Mouse (Mus musculus): ENCODE results near the gene Eps8l2. TPM values are rescaled to one million over a fixed set of nuclear protein-coding genes. Genes with fewer than 3 reads are reported as not detected.
A peak's percentile ranks its signal among the peaks of the same experiment; 100 is the strongest.

The Eps8l2 gene
- 22.2 and 25.4 TPM in 2 replicates for polyA plus RNA-seq (2015; fragmentation: Nextera tagmentation; extraction: Ambion mirVana)

DNA sequence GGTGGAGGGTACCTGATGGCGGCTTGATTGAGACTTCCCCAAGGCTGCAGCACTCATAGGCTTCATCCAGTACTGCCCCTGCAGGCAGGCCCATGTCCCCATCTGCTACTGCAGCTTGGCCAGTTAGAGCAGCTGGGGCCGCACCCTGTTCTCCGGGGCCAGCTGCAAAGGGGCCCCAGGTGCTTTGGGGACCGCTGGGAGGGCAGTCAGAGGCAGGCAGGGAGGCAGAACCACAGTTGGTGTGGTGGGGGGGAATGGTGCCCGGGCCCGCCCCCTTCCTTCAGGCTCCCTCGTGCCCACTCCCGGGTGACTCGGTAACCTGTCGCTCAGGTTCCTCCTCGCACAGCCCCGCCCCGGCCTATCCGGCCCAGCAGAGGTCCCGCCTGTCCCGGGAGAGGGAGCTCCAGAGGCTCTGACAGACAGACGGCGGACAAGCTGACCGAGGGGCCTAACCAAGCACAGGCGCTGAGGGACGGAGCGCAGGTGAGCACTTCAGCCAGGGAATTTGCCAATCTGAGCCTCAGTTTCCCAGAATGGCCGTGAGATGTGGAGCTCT lies at the start of gene Eps8l2:
TSS of gene Eps8l2 (plus strand) at position 305 of the 556 bp plus-strand sequence.
- Histone ChIP-seq H3K36me3 (replicated peaks; ENCODE audit: insufficient read depth, low read length) (peaks cover 7% of the 10 kb centered on the region), H3K4me2 (ENCODE audit: low read depth, low read length) (peak within 1 kb of the TSS; percentile 73), H3K27ac (ENCODE audit: low read depth) (peak within 1 kb of the TSS; percentile 92), H3K27me3 (ENCODE audit: insufficient read depth, low read length) (no peaks in the 10 kb centered on the region), H3K9ac (replicated peaks) (peak within 1 kb of the TSS; percentile 67), H3K4me1 (ENCODE audit: insufficient read depth) (peaks cover 29% of the 10 kb centered on the region), H3K4me3 (ENCODE audit: low read depth, low read length) (peak within 1 kb of the TSS; percentile 51), H3K9me3 (ENCODE audit: low read length) (no peaks in the 10 kb centered on the region)
- no peak for TF ChIP-seq EP300 (IDR thresholded peaks at IDR 0.05; ENCODE audit: low read depth)
- peak; percentile 56; the same call in 1 of the 2 replicates for TF ChIP-seq CTCF (IDR thresholded peaks at IDR 0.05; ENCODE audit: low read depth)
- ATAC-seq (peak; percentile 69), DNase-seq (peak; percentile 85)
- WGBS (ENCODE audit: insufficient replicate concordance) = 5% methylated on average over 21 of the region's 23 CpGs

DNA sequence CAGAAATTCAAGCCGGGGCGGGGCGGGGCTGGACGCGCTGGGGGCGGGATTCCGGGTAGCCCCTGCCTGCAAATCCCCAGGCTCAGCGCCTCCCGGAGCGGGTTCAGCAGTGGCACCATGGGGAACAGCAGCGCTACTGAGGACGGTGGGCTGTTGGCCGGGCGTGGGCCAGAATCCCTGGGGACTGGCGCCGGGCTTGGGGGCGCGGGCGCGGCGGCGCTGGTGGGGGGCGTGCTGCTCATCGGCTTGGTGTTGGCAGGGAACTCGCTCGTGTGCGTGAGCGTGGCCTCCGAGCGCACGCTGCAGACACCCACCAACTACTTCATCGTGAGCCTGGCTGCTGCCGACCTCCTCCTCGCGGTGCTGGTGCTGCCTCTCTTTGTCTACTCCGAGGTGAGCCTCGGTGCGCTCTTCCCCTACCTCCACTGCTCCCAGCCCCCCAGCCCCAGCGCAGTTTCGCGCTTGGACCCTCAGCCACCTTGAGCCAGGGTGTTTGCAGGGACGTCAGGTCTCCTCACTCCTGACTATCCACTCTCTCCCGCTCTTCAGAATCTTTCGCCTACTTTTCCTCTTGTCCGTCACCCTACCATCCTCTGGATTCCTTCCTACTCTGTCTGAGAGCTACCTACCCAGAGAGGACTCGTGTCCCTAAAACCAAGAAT lies 46.6 kb upstream of the Eps8l2 start, which contains the start of gene Drd4:
TSS of gene Drd4 (plus strand) at position 86 of the 662 bp plus-strand sequence.
- Histone ChIP-seq H3K9me3 (ENCODE audit: low read length) (no peaks in the 10 kb centered on the region), H3K4me1 (ENCODE audit: insufficient read depth) (peaks cover 16% of the 10 kb centered on the region), H3K36me3 (replicated peaks; ENCODE audit: insufficient read depth, low read length) (no peaks in the 10 kb centered on the region), H3K27ac (ENCODE audit: low read depth) (no peak within 1 kb of the TSS), H3K9ac (replicated peaks) (0 out of 2 replicates have a peak within 1 kb of the TSS, but pooled peaks have one; percentile 16), H3K27me3 (ENCODE audit: insufficient read depth, low read length) (peaks cover 60% of the 10 kb centered on the region), H3K4me2 (ENCODE audit: low read depth, low read length) (peak within 1 kb of the TSS; percentile 62), H3K4me3 (ENCODE audit: low read depth, low read length) (peak within 1 kb of the TSS; percentile 30)
- ATAC-seq (no peak), DNase-seq (no peak)
- 3% methylated on average over 34 of the region's 46 CpGs for WGBS (ENCODE audit: insufficient replicate concordance)
- TF ChIP-seq CTCF (IDR thresholded peaks at IDR 0.05; ENCODE audit: low read depth) (no peak), EP300 (IDR thresholded peaks at IDR 0.05; ENCODE audit: low read depth) (no peak)

DNA sequence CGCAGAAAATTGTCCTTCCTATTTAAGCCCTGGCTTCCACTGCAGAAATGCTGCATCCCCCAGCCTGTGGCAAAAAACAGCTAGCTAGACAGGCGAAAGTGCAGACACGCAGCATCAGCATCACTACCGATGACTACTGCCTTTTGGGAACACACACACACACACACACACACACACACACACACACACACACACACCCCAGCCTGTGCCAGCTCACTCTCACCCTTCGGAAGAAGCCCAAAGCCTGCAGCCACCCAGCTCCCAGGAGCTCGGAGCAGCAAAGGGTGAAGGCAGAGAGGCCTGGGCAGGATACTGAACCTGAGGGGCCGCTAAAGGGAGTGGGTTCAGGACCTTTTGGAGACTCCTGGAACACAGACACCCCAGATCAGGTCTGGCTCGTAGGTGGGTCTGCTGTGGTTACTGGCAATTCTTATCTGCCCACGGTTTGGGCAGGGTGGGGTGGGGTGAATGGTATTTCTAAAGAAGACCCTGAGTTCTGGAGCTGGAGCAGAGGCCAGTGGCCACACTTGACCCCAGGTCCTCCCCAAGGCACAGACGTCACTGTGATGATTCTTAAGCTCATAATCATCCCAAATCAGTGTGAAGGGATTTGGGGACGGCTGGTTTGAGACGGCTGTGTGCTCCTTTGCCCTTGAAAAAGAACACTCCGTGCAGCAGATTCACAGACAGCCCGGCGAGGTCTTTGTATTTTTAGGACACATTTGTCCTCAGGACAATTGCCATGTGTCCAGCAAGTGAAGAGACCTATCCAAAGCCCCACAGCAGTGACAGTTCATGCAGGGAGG lies 45.9 kb upstream of the Eps8l2 start:
- Histone ChIP-seq H3K4me1 (ENCODE audit: insufficient read depth) (peaks cover 16% of the 10 kb centered on the region), H3K36me3 (replicated peaks; ENCODE audit: insufficient read depth, low read length) (no peaks in the 10 kb centered on the region), H3K4me2 (ENCODE audit: low read depth, low read length) (no peak overlapping the region), H3K4me3 (ENCODE audit: low read depth, low read length) (no peak overlapping the region), H3K27ac (ENCODE audit: low read depth) (no peak overlapping the region), H3K27me3 (ENCODE audit: insufficient read depth, low read length) (peaks cover 60% of the 10 kb centered on the region), H3K9ac (replicated peaks) (no peak overlapping the region), H3K9me3 (ENCODE audit: low read length) (no peaks in the 10 kb centered on the region)
- no peak for ATAC-seq
- no peak for DNase-seq
- 40% methylated on average over 15 of the region's 15 CpGs for WGBS (ENCODE audit: insufficient replicate concordance)
- TF ChIP-seq EP300 (IDR thresholded peaks at IDR 0.05; ENCODE audit: low read depth) (no peak), CTCF (IDR thresholded peaks at IDR 0.05; ENCODE audit: low read depth) (no peak)

DNA sequence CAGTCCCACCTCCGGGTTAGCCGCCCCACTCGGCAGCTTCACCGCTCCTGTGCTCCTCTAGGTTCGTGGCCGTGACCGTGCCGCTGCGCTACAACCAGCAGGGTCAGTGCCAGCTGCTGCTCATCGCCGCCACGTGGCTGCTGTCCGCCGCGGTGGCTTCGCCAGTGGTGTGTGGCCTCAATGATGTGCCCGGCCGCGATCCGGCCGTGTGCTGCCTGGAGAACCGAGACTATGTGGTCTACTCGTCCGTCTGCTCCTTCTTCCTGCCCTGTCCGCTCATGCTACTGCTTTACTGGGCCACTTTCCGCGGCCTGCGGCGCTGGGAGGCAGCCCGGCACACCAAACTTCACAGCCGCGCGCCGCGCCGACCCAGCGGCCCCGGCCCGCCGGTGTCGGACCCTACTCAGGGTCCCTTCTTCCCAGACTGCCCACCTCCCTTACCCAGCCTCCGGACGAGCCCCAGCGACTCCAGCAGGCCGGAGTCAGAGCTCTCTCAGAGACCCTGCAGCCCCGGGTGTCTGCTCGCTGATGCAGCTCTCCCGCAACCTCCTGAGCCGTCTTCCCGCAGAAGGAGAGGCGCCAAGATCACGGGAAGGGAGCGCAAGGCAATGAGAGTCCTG lies 44.7 kb upstream of the Eps8l2 start:
- no peaks in the 10 kb centered on the region for H3K9me3 ChIP-seq (ENCODE audit: low read length)
- H3K4me2 ChIP-seq (ENCODE audit: low read depth, low read length) = peak overlapping the region; percentile 49
- 0 out of 2 replicates have a peak overlapping the region, but pooled peaks have one; percentile 16 for H3K9ac ChIP-seq (replicated peaks)
- no peaks in the 10 kb centered on the region for H3K36me3 ChIP-seq (replicated peaks; ENCODE audit: insufficient read depth, low read length)
- H3K4me3 ChIP-seq (ENCODE audit: low read depth, low read length) = peak overlapping the region; percentile 24; the same call in 1 of the 2 replicates
- 2% methylated on average over 44 of the region's 53 CpGs for WGBS (ENCODE audit: insufficient replicate concordance)
- no peak for TF ChIP-seq EP300 (IDR thresholded peaks at IDR 0.05; ENCODE audit: low read depth)
- TF ChIP-seq CTCF (IDR thresholded peaks at IDR 0.05; ENCODE audit: low read depth) = no peak
- no peak overlapping the region for H3K27ac ChIP-seq (ENCODE audit: low read depth)
- H3K4me1 ChIP-seq (ENCODE audit: insufficient read depth) = peaks cover 16% of the 10 kb centered on the region
- peaks cover 60% of the 10 kb centered on the region for H3K27me3 ChIP-seq (ENCODE audit: insufficient read depth, low read length)
- DNase-seq = no peak
- peak; percentile 23; the same call in 1 of the 2 replicates for ATAC-seq

DNA sequence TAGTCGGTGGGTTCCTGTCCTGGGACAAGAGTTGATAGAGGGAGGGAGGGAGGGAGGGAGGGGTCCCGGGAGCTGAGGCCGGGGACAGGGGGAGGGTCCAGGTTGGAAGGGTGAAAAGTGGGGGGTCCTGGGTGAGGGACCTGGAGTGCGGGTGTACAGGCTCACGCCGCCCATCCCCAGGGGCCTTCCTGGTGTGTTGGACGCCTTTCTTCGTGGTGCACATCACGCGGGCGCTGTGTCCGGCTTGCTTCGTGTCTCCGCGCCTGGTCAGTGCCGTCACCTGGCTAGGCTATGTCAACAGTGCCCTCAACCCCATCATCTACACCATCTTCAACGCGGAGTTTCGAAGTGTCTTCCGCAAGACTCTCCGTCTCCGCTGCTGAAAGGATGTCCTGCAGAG lies 44.2 kb upstream of the Eps8l2 start:
- Histone ChIP-seq H3K27ac (ENCODE audit: low read depth) (no peak overlapping the region), H3K4me2 (ENCODE audit: low read depth, low read length) (peak overlapping the region; percentile 49; the same call in 1 of the 2 replicates), H3K9me3 (ENCODE audit: low read length) (no peaks in the 10 kb centered on the region), H3K27me3 (ENCODE audit: insufficient read depth, low read length) (peaks cover 60% of the 10 kb centered on the region), H3K4me3 (ENCODE audit: low read depth, low read length) (peak overlapping the region; percentile 24; the same call in 1 of the 2 replicates), H3K4me1 (ENCODE audit: insufficient read depth) (peaks cover 16% of the 10 kb centered on the region), H3K9ac (replicated peaks) (no peak overlapping the region), H3K36me3 (replicated peaks; ENCODE audit: insufficient read depth, low read length) (0 out of 2 replicates have a peak, but pooled peaks cover 2% of the 10 kb centered on the region)
- 6% methylated on average over 22 of the region's 22 CpGs for WGBS (ENCODE audit: insufficient replicate concordance)
- no peak for ATAC-seq
- no peak for TF ChIP-seq EP300 (IDR thresholded peaks at IDR 0.05; ENCODE audit: low read depth)
- no peak for TF ChIP-seq CTCF (IDR thresholded peaks at IDR 0.05; ENCODE audit: low read depth)
- DNase-seq = no peak

Measured in liver, postnatal 0 days (tissue).